Mouse (Mus musculus) mature B cell (primary cell): ENCODE results near the gene Cage1.

Source experiments
- in situ Hi-C: fragments of 300-500 bp; cut with MboI; formaldehyde crosslinking; loops from 2 replicates; pipeline ENCODE4 v1.14.3; 2019

Cage1 gene

GRCm38 (mm10) chr13:38037044-38037687, at the start of gene Cage1:
Gene Cage1 (minus strand): TSS chr13:38037069.
- in situ Hi-C loops = no loop called here

DNA sequence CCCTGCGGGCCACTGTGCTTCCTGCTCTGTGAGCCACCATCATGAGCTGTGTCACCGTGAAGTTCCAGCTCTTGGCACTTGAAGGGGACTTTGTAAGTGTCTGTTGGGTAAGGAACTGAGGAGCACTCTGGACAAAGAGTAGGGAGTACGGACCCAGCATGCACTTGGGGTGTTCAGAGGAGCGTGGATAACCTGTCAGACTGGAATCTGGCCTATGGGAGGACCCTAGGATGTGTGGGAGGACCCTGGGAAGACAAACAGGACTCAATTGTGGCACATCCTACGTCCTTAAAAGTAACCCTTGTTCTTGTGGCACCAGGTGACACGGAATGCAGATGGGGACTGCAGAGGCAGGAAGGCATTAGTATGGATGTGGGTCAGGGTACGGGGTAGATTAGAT, 44.3 kb upstream of the Cage1 start:
- in situ Hi-C loops = no loop called here

GRCm38 (mm10) chr13:38080725-38081124, 43.9 kb upstream of the Cage1 start:
- in situ Hi-C loops = no loop called here

DNA sequence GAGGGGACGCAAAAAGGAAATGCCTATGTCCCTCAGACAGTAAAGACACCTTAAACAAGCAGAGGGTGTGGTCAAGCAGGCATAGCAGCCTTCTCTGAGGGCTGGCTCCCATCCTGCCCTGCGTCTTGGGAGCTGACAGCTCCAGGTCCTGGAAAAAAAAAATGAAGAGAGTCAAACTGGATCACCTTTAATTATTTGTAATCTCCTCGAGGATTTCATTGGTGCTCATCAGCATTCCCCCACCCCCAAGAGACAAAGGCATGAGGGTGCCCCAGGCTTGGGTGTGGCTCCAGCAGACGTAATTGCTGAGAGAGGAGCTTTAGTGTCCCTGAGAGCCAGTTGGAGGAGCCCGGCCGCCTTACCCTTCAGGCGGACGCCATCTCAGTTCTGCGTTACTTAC, 43.1 kb upstream of the Cage1 start:
- in situ Hi-C loops = no loop called here

GRCm38 (mm10) chr13:38079366-38079765, 42.5 kb upstream of the Cage1 start:
- in situ Hi-C loops = no loop called here

DNA sequence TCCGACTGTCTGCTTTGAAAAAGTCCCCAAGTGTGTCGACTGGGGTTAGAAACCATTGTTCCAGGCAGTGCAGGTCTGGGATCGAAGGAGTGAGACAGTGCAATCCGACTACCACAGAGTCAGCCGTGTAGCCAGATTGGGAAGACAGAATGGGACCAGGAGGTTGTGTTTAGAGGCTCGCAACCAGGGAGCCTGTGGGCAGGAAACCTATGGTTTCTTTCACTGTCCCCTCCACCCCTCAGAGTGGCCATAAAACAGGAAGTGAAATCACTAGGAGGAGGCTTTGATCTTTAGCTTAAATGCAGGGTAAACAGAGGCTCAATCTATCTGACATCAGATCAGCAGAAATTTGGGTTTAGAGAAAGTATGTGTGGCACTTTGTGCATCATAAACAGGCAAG, 42.0 kb upstream of the Cage1 start:
- in situ Hi-C loops = no loop called here

- in situ Hi-C loops = no loop called here
Measured at GRCm38 (mm10) chr13:38077113-38077512, 40.2 kb upstream of the Cage1 start.

GRCm38 (mm10) chr13:38074404-38074803, 37.5 kb upstream of the Cage1 start:
- in situ Hi-C loops = no loop called here

DNA sequence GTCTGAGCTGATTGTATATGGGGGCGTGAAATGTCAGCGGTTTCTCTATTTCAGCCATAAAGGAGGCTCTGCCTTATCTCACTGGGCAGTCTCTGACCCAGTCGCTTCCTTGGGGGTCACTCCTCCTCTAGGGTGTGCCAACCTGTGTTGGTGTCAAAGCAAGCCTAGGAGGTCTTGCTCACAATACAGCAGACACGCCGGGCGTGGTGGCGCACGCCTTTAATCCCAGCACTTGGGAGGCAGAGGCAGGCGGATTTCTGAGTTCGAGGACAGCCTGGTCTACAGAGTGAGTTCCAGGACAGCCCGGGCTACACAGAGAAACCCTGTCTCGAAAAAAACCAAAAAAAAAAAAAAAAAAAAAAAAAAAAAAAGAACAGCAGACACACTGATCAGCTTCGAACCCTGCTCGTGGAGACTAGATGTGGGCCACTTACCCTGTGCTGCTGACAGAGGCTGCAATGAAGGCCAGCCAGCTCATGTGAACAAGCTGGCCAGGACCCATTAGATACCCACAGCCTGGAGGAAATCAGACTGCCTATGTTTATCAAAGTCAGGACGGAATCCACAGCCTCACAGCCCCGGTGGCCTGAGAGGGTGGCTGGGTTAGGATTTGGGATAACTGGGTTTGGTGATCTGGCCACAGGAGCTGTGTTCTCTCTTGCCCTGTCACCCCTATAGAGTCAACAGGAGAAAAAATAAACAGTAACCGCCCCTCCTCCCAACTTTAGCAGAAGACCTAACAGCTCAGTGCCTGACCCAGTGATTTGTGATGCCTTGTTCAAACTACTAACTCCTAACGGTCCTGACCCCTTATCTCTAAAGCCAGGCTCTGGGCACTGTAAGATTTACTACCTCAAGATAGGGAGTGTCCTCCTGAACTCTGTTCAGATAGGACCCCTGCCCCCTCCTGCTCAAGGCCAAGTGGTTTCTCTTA, 36.8 kb upstream of the Cage1 start:
- in situ Hi-C loops = no loop called here

DNA sequence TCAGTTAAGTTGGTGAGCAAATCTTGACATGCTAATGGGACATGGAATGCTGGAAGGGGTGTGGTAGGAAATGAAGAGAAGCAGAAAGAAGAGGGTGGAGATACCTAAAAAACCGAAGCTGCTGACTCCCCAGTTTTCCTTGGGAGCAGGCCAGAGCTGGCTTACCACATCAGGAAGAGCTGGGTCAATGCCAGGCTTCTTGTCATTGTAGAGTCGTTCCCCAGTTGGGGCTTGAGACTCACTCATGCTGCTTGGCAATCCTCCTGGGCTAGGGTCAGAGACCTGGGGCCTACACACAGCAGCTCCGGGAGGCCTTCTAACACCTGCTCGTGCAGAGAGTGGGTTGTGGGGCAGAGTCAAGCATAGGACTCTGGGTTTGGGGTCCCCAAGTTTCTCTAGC, 34.1 kb upstream of the Cage1 start:
- in situ Hi-C loops = no loop called here

- in situ Hi-C loops = no loop called here
Measured at GRCm38 (mm10) chr13:38064854-38065663, 28.2 kb upstream of the Cage1 start.

GRCm38 (mm10) chr13:38062678-38063077, 25.8 kb upstream of the Cage1 start:
- in situ Hi-C loops = no loop called here

DNA sequence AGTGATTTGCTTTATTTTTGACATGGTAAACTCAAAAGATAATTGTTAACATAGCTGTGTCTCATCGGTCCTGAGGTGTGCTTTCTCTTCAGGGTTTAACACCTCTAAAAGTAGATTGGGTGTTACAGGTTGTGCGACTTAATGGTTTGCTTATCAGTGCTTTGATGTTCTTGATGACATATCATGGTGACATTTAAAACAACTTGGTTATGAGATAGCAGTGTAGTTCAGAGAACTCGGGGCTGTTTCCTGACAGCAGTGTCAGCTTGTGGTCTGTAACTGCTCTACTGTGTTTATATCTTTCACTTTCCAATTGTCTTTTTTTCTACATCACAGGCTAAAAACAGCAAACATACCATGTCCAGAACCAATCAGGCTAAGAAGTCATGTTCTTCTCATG, 13.0 kb upstream of the Cage1 start:
- in situ Hi-C loops = no loop called here

GRCm38 (mm10) chr13:38037811-38038210, 942 bp upstream of the Cage1 start:
- in situ Hi-C loops = no loop called here

- in situ Hi-C loops = no loop called here
Measured at GRCm38 (mm10) chr13:38036343-38037043, 376 bp downstream of the Cage1 start, which contains the start of gene Riok1. Gene Riok1 (plus strand): TSS chr13:38036995.

DNA sequence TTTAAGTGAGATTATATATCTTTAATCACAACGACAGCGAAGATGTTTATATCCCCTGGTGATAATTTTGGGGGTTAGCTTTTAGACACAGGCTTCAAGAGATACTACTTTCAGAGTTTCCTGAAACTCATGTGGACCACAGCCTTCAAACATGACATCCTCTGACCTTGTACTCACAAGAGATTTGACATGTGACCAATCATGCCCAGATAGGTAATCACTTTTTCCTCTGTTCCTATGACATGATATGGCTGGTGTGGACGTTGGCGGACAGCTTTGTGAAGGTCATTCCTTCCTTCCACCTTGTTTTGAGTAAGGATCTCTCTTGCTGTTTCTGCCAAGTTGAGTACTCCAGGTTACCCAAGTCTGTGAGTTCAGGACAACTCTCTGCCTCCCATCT, 8.5 kb downstream of the Cage1 start:
- in situ Hi-C loops = no loop called here

DNA sequence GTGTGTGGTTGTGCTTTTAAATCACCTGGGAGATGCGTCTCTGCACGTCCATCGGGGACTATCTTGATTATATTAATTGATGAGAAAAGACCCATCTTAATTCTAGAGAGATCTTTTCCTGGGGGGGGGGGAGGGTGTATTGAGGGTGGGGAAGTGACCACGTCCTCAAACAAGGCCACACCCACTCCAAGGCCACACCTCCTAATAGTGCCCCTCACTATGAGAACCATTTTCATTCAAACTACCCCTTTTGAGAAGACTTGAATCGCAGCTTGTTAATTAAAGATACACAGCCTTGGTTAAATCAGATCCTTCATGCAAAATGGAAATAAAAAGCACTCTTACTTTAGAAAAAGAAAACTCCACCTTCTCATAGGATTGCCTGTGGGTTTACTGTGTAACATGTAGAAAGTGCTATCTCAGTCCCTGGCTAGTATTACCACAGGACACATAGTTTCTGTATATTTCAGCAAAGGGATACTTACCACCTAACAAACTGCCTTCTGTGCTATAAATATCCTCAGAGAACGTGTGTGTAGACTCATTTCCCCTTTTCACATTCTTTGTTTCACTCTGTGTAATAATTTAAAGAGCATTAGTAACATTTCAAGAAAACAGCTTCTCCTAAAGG, 9.1 kb downstream of the Cage1 start:
- in situ Hi-C loops = no loop called here

DNA sequence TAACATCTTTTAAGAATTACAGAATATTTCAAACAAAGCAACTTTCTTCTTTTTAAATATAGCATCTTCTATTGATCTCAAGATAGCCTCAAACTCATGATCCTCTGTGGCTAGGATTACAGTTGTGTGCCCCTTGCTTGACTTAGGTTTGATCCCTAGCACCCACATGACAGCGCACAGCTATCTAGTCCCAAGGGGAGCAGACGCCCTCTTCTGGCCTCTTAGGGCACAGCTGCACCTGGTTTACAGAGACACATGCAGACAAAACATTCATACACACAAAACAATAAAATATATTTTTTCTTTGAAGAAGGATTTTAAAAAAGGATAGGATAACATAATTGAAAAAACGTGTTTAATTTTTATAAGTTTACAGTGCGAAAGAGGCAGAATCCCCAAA, 11.0 kb downstream of the Cage1 start:
- in situ Hi-C loops = no loop called here

DNA sequence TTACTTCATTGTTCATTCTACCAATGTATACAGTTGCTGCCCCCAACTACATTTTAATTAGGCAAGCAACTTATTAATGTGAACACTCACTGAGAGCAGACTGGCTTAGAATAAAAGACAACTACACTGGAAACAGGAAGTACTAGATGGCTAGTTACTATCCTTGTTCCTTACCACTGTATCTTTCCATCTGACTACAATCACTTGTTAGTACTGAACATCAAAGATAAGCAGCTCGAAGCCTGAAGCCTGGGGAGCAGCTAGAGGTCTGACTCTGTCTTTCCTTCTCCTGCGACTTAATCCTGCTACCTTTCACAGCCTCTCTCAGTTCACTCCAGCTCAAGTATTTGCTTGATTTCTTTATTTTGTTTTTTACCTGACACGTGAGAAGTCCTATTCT, 18.1 kb downstream of the Cage1 start:
- in situ Hi-C loops = no loop called here

DNA sequence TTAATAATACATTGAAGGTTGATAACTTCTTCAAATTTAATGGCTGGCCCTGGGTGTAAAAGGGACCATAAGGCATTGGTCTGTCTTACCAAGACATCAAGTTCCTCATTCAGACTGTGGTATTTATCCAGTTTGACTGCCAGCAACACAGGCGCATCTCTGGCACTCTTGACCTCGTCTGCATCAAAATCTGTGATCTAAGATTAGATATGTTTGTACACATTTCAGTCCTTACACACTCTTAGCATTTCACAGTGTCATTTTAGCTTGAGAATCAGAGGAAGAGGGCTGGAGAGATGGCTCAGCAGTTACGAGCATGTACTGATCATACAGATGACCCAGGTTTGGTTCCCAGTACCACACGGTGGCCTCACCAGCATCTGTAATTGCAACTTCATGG, 21.3 kb downstream of the Cage1 start:
- in situ Hi-C loops = no loop called here

- in situ Hi-C loops = no loop called here
Measured at GRCm38 (mm10) chr13:38012436-38012835, 24.4 kb downstream of the Cage1 start.
